Mouse (Mus musculus) hindbrain, embryonic 16.5 days (tissue): ENCODE results near the gene Chdh. TPM values are rescaled to one million over a fixed set of nuclear protein-coding genes. Genes with fewer than 3 reads are reported as not detected.
A peak's percentile ranks its signal among the peaks of the same experiment; 100 is the strongest.

Source experiments
- ATAC-seq: fragments of 200-750 bp; cut with Nextera tagmentation; 2 replicates; pipeline ENCODE4 v1.8.0; 2017; ENCODE audit warnings: moderate TSS enrichment, moderate library complexity
- H3K27ac ChIP-seq: fragments of 300-500 bp; sonication (generic); 2 replicates; pipeline ENCODE4 v1.5.1; 2014; ENCODE audit warnings: low read depth, mild to moderate bottlenecking, control low read depth, low read length, moderate library complexity
- H3K27me3 ChIP-seq: fragments of 300-500 bp; sonication (generic); replicated peaks from 2 replicates; pipeline ENCODE4 v1.6.1; 2014; ENCODE audit warnings: low read length; ENCODE audit not compliant: control insufficient read depth, insufficient read depth
- H3K36me3 ChIP-seq: fragments of 300-500 bp; sonication (generic); 2 replicates; pipeline ENCODE4 v1.6.1; 2014; ENCODE audit warnings: mild to moderate bottlenecking, low read length, moderate library complexity, mixed read lengths; ENCODE audit not compliant: control insufficient read depth, insufficient read depth
- H3K4me1 ChIP-seq: fragments of 300-500 bp; sonication (generic); 2 replicates; pipeline ENCODE4 v1.6.1; 2014; ENCODE audit warnings: low read depth, low read length; ENCODE audit not compliant: control insufficient read depth, insufficient read depth
- H3K4me2 ChIP-seq: fragments of 300-500 bp; sonication (generic); 2 replicates; pipeline ENCODE4 v1.6.1; 2014; ENCODE audit warnings: mild to moderate bottlenecking, low read length, control low read depth, moderate library complexity
- H3K4me3 ChIP-seq: fragments of 300-500 bp; sonication (generic); 2 replicates; pipeline ENCODE4 v1.5.1; 2014; ENCODE audit warnings: mild to moderate bottlenecking, low read length, control low read depth, moderate library complexity
- H3K9ac ChIP-seq: fragments of 300-500 bp; sonication (generic); 2 replicates; pipeline ENCODE4 v1.6.1; 2014; ENCODE audit warnings: low read depth, mild to moderate bottlenecking, control low read depth, low read length, moderate library complexity
- H3K9me3 ChIP-seq: fragments of 300-500 bp; sonication (generic); 2 replicates; pipeline ENCODE4 v1.6.1; 2014; ENCODE audit warnings: mild to moderate bottlenecking, low read length, moderate library complexity; ENCODE audit not compliant: control insufficient read depth
- WGBS: fragments of 180-500 bp; shearing (Covaris S2); extraction: QIAGEN DNeasy Blood & Tissue Kit; methylation state at CpG from one replicate; pipeline ENCODE4 v1.1.7; 2014; 5-methylcytosine and 5-hydroxymethylcytosine counted together
- polyA plus RNA-seq: library from polyadenylated mRNA; unstranded; fragments of >200 nt; fragmentation: Nextera tagmentation; extraction: Ambion mirVana; gene quantifications from 2 replicates; pipeline ENCODE4 v1.2.1, GENCODE M21; 2015

Gene Chdh
- polyA plus RNA-seq, 1 experiment from 2014 or later, result 0.51 TPM

- Histone ChIP-seq H3K4me3 (no peak overlapping the region), H3K9me3 (no peaks in the 10 kb centered on the region), H3K4me1 (no peaks in the 10 kb centered on the region), H3K9ac (no peak overlapping the region), H3K4me2 (no peak overlapping the region), H3K27ac (no peak overlapping the region), H3K27me3 (no peaks in the 10 kb centered on the region), H3K36me3 (peaks cover 87% of the 10 kb centered on the region)
- no peak for ATAC-seq
- 91% methylated on average over 4 of the region's 4 CpGs for WGBS
Observed at GRCm38 (mm10) chr14:29986096-29986495, 22.7 kb upstream of the Chdh start.

- Histone ChIP-seq H3K4me1 (no peaks in the 10 kb centered on the region), H3K4me2 (no peak overlapping the region), H3K4me3 (no peak overlapping the region), H3K27ac (no peak overlapping the region), H3K36me3 (peaks cover 91% of the 10 kb centered on the region), H3K27me3 (no peaks in the 10 kb centered on the region), H3K9me3 (no peaks in the 10 kb centered on the region), H3K9ac (no peak overlapping the region)
- WGBS, result 89% methylated on average over 6 of the region's 6 CpGs
- no peak for ATAC-seq
Observed at GRCm38 (mm10) chr14:29987276-29987675, 21.5 kb upstream of the Chdh start.

DNA sequence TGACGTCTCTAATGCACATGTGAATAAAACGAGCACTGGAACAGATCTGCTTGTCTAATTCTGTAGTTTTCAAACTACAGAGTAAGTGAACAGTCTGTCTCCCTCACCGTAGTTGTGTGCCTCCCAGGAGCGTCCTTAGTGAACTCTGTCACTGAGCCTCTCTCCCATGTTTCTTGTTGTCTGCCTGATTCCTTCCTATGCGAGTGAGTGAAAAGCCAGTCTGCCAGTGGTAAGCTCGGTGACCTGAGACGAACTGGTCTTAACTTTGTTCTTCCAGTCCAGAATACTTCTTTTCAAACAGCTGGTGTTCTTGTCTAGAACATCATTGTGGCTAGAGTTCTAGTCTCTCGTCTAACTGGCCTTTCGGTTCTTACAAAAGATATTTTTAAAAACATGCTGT, 21.1 kb upstream of the Chdh start:
- H3K4me1 ChIP-seq, result no peaks in the 10 kb centered on the region
- 91% methylated on average over 9 of the region's 9 CpGs for WGBS
- no peak overlapping the region for H3K9ac ChIP-seq

GRCm38 (mm10) chr14:29988337-29988736, 20.5 kb upstream of the Chdh start:
- no peaks in the 10 kb centered on the region for H3K4me1 ChIP-seq
- no peaks in the 10 kb centered on the region for H3K9me3 ChIP-seq
- H3K27me3 ChIP-seq, result no peaks in the 10 kb centered on the region
- H3K9ac ChIP-seq, result no peak overlapping the region
- peaks cover 88% of the 10 kb centered on the region for H3K36me3 ChIP-seq
- no peak overlapping the region for H3K4me3 ChIP-seq
- no peak overlapping the region for H3K4me2 ChIP-seq
- H3K27ac ChIP-seq, result no peak overlapping the region
- WGBS, result 100% methylated on average over 4 of the region's 4 CpGs
- no peak for ATAC-seq

More for the DNA sequence above, 21.1 kb upstream of the Chdh start:
- H3K4me3 ChIP-seq, result no peak overlapping the region
- no peaks in the 10 kb centered on the region for H3K27me3 ChIP-seq
- H3K9me3 ChIP-seq, result no peaks in the 10 kb centered on the region
- ATAC-seq, result no peak
- no peak overlapping the region for H3K27ac ChIP-seq
- no peak overlapping the region for H3K4me2 ChIP-seq
- peaks cover 88% of the 10 kb centered on the region for H3K36me3 ChIP-seq

GRCm38 (mm10) chr14:29994976-29995375, 13.8 kb upstream of the Chdh start:
- Histone ChIP-seq H3K4me3 (no peak overlapping the region), H3K27me3 (no peaks in the 10 kb centered on the region), H3K9ac (no peak overlapping the region), H3K27ac (no peak overlapping the region), H3K9me3 (no peaks in the 10 kb centered on the region), H3K36me3 (peaks cover 57% of the 10 kb centered on the region), H3K4me2 (no peak overlapping the region), H3K4me1 (no peaks in the 10 kb centered on the region)
- ATAC-seq, result no peak
- 94% methylated on average over 4 of the region's 4 CpGs for WGBS

- no peaks in the 10 kb centered on the region for H3K4me1 ChIP-seq
- no peak overlapping the region for H3K9ac ChIP-seq
- H3K4me3 ChIP-seq, result no peak overlapping the region
- WGBS, result 95% methylated on average over 11 of the region's 11 CpGs
- no peak overlapping the region for H3K27ac ChIP-seq
- H3K36me3 ChIP-seq, result peaks cover 45% of the 10 kb centered on the region
- no peak overlapping the region for H3K4me2 ChIP-seq
- no peaks in the 10 kb centered on the region for H3K9me3 ChIP-seq
- ATAC-seq, result no peak
- no peaks in the 10 kb centered on the region for H3K27me3 ChIP-seq
Observed at GRCm38 (mm10) chr14:29996000-29996751, 12.6 kb upstream of the Chdh start.

DNA sequence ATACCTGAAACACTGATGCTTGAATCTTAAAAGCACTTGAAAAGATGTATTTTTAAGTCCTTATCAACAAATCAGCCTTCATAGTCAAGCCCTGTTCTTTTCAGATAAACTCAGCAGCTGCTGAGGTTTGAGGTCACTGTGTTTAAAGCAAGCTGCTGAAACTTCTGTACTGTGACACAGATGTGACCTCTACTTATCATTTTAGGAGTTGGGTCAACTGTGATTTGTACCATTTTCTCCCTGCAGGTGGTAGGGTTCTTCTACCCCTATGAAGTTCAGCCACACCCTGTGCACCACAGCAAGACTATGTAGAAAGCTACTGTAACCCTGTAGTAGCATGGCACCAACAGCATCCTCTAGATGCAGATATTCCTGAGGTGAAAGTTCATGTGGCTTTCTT, 11.5 kb upstream of the Chdh start:
- H3K36me3 ChIP-seq, result peaks cover 36% of the 10 kb centered on the region
- no peaks in the 10 kb centered on the region for H3K9me3 ChIP-seq
- H3K4me3 ChIP-seq, result no peak overlapping the region
- H3K4me2 ChIP-seq, result no peak overlapping the region
- H3K4me1 ChIP-seq, result no peaks in the 10 kb centered on the region
- no peak overlapping the region for H3K9ac ChIP-seq
- H3K27me3 ChIP-seq, result no peaks in the 10 kb centered on the region
- H3K27ac ChIP-seq, result no peak overlapping the region
- no peak for ATAC-seq

DNA sequence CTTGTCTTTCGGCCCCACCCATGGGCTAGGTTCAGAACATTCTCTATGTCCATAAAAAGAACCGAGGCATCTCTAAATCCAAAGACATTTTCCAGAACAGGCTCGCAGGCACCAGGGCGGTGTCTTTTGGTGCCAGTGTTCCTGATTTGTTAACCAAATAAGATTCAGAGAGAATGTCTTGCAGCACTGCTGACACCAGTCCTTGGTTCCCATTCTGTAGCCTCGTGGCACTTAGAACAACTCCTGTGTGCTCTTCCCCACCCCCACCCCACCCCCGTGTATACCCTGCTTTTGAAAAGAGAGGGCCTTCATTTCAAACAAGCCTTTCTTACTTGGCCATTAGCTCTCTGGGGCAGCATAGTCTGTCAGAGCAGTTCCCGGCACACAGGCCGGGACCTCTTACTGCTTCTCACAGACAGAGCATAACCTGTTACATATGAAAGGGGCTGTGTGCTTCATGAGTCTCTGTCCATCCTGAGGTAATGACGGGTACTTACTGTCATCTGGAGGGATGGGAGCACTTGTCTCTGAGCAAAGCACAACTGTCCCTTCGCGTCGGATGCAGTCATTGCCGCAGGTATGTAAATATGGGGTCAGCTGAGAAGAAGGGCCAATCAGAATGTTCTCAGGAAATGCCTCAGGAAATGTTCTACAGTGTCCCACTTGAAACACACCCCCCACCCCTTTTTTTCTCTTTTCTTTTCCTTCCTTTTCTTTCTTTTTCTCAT, 9.9 kb upstream of the Chdh start:
- Histone ChIP-seq H3K36me3 (peaks cover 23% of the 10 kb centered on the region), H3K4me3 (no peak overlapping the region), H3K9me3 (no peaks in the 10 kb centered on the region), H3K27ac (no peak overlapping the region), H3K4me2 (no peak overlapping the region), H3K9ac (no peak overlapping the region), H3K27me3 (no peaks in the 10 kb centered on the region), H3K4me1 (no peaks in the 10 kb centered on the region)
- peak; percentile 28 for ATAC-seq
- WGBS, result 74% methylated on average over 13 of the region's 13 CpGs

DNA sequence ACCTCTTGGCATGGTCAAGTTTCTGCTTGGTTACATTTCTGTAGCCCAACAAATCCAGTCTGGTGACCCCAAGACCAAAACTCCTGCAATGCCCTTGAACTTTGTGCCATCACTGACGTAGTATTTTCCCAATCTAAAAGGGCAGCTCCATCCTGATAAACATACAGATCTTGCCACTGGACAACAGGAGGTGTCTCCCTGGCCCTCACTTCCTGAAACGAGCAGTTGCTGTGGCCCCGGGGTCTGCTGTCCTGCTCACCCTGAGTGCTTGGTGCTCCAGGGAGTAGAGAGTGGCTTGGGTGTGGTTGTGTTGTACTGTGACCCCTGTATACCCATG, 9.4 kb upstream of the Chdh start:
- no peak for ATAC-seq
- Histone ChIP-seq H3K4me1 (no peaks in the 10 kb centered on the region), H3K4me3 (no peak overlapping the region), H3K27me3 (no peaks in the 10 kb centered on the region), H3K9ac (no peak overlapping the region), H3K27ac (no peak overlapping the region), H3K4me2 (no peak overlapping the region), H3K36me3 (peaks cover 18% of the 10 kb centered on the region), H3K9me3 (no peaks in the 10 kb centered on the region)
- WGBS, result 83% methylated on average over 3 of the region's 3 CpGs
